Mouse (Mus musculus) testis, postnatal 10 days (tissue): ENCODE data around the gene Nfatc3.

Source experiments
- DNase-seq: peaks from one replicate; pipeline ENCODE4 v3.0.0; 2021; ENCODE audit warnings: low spot score

The Nfatc3 gene

GRCm38 (mm10) chr8:106147868-106148565, 89.4 kb downstream of the Nfatc3 start:
- no peak for DNase-seq

DNA sequence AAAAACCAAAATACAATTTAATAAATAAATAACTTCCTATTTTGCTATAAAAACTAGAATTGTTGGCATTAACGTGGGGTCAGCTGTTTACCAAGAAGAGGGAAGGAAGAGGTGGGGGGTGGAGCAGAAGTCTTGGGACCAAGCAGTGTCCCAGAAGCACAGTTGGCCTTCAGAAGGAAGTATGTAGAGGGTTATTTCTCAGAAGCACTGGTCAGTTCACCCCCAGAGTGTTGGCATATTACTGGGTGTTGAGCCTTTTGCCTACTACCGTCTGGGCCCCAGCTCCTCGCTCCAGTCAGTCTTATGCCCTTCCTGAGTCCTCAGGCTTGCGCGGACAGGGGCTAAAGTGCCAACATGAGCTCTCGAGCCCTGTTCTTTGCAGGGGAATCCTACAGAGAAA, 90.4 kb downstream of the Nfatc3 start:
- DNase-seq = no peak

- peak; percentile 90 for DNase-seq
Measured at GRCm38 (mm10) chr8:106149801-106150652, 91.4 kb downstream of the Nfatc3 start, which contains the start of gene Pla2g15. TSS of gene Pla2g15 (plus strand) at chr8:106150399.

GRCm38 (mm10) chr8:106150653-106151000, 92.0 kb downstream of the Nfatc3 start:
- no peak for DNase-seq

- DNase-seq = no peak
Measured at GRCm38 (mm10) chr8:106151041-106151440, 92.4 kb downstream of the Nfatc3 start.

DNA sequence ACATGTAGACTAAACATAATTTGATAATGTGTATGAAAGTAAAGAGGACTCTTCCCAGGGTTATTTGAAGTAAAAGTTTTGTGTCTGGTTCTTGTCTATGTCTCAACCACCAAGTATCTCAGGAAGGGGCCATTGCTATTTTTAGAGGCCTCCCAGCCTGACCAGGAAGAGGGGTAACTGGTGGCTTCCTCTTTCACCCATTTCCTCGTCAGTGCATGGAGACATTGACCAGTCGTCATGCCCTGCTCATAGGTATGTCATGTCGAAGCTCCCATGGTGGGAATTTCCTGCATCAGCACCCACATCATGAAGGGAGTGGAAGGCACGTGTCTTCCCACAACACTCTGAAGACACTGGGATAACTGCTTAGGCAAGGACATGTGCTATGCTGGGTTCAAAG, 94.2 kb downstream of the Nfatc3 start:
- DNase-seq = no peak

DNA sequence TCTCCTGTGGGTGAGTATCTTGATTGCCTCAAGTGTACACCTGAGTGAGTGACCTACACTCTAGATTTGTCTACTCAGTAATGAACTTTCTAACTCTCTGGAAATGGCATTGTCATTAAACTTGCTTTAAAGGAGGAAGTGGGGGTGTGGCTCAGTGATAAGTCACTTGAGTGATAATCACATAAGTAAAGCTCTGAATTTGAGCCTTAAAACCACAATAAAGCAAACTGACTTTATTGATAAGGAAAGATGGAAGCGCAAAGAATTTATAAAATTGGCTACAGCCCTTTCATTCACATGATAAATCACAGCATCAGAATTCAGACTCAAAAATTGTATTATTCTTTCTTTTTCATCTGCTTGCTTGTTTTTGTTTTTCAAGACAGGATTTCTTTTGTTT, 98.8 kb downstream of the Nfatc3 start:
- DNase-seq = no peak

- DNase-seq = no peak
Measured at GRCm38 (mm10) chr8:106158381-106158780, 99.7 kb downstream of the Nfatc3 start.

DNA sequence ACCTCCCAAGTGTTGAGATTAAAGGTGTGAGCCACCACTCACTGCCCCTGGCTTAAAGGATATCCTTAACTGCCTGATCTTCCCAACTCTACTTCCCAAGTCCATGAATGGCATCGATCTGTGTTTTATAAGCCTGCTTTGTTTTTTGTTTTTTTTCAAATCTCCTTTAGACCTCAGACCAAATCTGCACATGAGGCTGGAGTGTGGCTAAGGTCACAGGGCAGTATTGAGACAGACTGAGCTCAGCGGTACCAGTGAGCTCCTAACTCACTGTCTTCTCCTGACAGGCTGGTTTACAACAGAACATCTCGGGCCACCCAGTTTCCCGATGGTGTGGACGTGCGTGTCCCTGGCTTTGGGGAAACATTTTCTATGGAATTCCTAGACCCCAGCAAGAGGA, 101.2 kb downstream of the Nfatc3 start:
- DNase-seq = no peak

DNA sequence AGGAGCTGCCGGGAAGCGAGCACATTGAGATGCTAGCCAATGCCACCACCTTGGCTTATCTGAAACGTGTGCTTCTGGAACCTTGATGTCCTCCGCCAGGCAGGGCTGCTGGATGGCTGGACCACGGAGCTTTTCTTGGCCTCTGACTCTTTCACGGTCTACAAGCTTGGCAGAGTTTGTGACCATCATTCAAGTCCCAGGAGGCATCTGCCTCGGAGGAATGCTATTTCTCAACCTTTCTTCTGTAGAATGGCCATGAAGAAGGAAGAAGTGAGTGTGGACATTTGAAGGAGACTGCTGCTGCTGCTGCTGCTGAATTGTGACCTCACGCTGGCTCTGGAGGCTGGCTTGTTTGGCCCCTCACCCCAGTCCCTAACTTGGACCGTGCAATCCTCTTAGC, 104.6 kb downstream of the Nfatc3 start:
- DNase-seq = no peak

GRCm38 (mm10) chr8:106165460-106165859, 106.8 kb downstream of the Nfatc3 start:
- peak; percentile 86 for DNase-seq

GRCm38 (mm10) chr8:106168356-106169016, 109.8 kb downstream of the Nfatc3 start, which contains the start of gene Slc7a6:
TSS of gene Slc7a6 (plus strand) at chr8:106168857.
- peak; percentile 91 for DNase-seq

GRCm38 (mm10) chr8:106169017-106169933, 110.6 kb downstream of the Nfatc3 start:
- peak; percentile 60 for DNase-seq

GRCm38 (mm10) chr8:106169934-106170480, 111.4 kb downstream of the Nfatc3 start:
- no peak for DNase-seq

DNA sequence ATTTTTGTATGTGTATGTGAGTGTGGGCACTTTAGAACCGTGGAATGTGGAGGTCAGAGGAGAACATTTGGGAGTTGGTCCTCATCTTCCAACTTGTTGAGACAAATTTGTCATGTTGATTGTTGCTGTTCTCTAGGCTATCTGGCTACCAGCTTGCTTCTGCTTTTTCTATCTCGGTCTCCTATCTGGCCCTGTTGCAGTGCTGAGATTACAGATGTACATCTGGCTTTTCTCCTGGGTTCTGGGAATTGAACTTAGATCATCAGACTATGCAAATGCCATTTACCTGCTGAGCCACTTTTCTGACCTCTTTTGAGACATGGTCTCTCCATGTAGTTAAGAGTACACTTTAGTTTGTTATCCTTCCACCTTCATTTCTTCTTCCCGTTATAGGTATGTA, 114.9 kb downstream of the Nfatc3 start:
- no peak for DNase-seq

GRCm38 (mm10) chr8:106176891-106177290, 118.3 kb downstream of the Nfatc3 start:
- no peak for DNase-seq

DNA sequence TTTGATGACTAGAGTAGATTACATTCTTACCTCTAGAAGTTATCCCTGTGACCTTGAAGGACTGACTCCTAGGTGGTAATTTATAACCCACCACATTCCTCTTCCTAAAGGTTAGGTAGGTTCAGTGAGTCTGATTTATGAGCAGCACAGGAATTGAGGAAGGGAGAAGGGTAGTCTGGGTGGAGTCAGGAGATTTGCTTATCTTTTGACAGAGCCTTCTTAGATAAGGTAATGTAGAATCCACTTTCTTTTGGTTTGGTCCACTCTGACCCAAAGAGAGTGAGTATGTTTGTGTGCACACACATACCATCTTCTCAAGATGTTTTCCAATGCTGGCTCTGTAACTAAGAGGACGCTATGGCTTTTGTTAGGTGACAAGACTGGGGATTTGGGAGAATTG, 119.0 kb downstream of the Nfatc3 start:
- no peak for DNase-seq

GRCm38 (mm10) chr8:106178428-106178827, 119.8 kb downstream of the Nfatc3 start:
- no peak for DNase-seq
